Mouse (Mus musculus) heart, adult 10 weeks (tissue): ENCODE measurements around the gene Dctd. TPM values are rescaled to one million over a fixed set of nuclear protein-coding genes. Genes with fewer than 3 reads are reported as not detected.

Experiments used
- polyA plus RNA-seq: library from polyadenylated mRNA; stranded (reverse); fragments of 350-450 nt; fragmentation: Illumina TruSeq; extraction: RNeasy Lipid Tissue Mini Kit (QIAGEN cat#74804); gene quantifications from one replicate; pipeline ENCODE4 v1.2.3, GENCODE M21; 2014; ENCODE audit warnings: low read depth, low replicate concordance

Dctd gene
- 1.6 TPM for polyA plus RNA-seq

DNA sequence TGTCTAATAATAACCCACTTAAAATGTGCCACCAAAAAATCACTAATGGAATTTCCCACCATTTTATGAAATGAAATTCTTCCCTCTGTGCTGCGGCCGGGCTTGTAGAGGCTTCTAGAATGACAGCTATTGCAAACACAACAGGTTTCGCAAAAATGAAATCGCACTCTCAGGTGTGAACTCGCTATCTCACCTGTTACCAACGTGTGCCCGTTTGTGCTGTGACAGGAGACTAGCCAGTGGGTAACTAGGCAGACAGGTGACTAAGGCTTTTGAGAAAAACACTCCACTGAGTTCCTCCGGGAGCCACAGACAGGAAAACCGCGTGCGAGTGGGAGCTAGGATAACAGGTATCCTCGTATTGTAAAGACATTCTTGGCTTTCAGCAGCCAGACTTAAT, at the start of gene Dctd:
Gene Dctd, plus strand, starts transcription at position 301 of the 400 bp plus-strand sequence.

Other genes with a start within 250 kb of the Dctd start
- 18.1 TPM for gene Wwc2, start 108.2 kb upstream of the Dctd start, polyA plus RNA-seq